Mouse (Mus musculus) c-Kit-positive CD71-positive TER-119-positive erythroid progenitor cells, embryonic 14.5 days (primary cell): ENCODE measurements at regions not wholly inside any gene's neighbourhood (a gene's known extent, or its start where the extent isn't known, plus 50 kb on each side); places are given as distances from the start of the nearest gene placed in this dataset.

Experiments used
- DNase-seq: peaks from one replicate; pipeline ENCODE4 v3.0.0-alpha.2; 2013; ENCODE audit warnings: low spot score

DNA sequence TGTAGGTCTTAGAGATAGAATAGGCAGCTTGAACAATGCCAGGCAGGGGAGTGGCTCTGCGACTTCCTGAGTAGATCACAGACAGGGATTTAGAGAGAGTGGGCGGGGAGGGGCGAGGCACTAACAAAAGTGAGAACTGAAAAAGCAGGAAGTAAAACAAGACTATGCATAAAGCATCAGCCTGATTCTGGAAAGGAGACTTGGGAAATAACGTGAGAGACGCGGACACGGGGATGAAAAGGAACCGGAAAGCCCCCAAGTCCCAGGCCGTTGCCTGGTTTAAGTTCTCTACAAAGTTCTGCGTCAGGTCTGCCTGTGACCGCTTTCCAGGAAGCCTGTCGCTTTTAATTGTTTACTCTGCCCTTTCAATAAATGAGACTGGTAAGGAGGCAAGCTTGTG lies 86.3 kb downstream of the D16Ertd472e start:
- DNase-seq: no peak

DNA sequence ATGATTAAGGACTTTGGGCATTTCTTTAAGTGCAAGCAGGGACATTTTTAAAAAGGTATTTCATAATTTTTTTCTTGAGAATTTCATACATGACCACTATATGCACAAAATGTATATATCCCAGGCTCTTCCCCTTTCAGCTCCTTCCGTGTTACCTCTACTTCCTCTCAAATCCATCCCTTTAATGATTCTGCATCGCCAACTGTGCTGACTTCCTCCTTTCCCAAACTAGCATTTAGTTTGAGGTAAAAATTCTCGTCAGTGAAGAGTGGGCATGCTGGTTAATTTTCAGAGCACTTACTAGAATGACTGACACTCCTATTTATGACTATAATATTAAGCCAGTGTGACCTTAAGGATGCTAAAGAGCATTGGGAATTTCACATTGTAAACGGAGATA lies 86.9 kb downstream of the D16Ertd472e start:
- DNase-seq: no peak

DNA sequence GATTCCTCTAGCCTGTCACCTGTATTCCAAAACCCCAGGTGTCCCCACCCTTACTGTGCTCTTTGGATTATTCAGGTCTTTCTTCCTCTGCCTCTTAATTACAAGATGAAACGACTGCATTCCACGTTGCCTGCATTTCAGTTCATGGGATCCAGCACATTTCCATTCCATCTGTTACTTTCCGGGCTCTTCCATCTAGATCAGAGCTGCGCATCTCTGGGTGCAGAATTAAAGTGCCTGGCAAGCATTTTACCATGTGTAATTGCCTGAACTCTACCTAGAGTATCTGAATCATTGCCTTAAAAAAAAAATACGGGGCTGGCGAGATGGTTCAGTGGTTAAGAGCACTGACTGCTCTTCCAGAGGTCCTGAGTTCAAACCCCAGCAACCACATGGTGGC lies 90.0 kb downstream of the D16Ertd472e start:
- DNase-seq: no peak

DNA sequence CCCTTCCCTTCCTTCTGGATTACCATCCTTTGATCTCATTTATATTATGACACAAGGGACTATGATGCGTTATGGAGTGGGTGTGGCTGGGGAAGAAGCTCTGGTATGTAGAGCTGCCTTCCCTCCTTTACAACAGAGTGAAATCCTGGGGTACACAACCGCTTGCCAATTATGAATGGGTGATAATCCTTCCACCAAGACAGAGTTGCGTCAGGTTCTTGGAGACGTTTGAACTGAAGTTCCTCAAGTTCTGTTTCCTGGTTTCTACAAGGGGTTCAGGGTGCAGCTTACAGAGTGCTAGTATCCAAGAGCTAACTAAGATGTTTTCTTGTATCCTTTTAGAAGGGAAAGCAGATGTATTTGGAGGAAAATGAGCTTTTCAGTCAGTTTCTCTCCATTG lies 92.2 kb downstream of the D16Ertd472e start:
- DNase-seq: no peak

DNA sequence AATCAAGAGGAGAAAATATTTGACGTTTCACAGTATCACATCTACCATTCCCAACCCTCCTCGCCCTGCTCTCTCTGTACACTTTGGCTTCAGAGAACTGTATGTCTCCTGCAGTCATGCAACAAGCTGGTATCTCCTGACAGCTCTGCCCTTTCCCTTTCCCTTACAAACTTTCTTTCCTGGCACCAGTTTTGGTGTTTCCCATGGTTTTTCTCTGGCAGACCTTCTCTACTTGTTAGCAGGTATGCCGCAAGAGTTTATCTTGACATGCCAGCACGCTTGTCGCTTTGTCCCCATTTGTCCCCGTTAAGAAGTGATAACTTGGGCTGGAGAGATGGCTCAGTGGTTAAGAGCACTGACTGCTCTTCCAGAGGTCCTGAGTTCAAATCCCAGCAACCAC lies 94.9 kb downstream of the D16Ertd472e start:
- DNase-seq: no peak

DNA sequence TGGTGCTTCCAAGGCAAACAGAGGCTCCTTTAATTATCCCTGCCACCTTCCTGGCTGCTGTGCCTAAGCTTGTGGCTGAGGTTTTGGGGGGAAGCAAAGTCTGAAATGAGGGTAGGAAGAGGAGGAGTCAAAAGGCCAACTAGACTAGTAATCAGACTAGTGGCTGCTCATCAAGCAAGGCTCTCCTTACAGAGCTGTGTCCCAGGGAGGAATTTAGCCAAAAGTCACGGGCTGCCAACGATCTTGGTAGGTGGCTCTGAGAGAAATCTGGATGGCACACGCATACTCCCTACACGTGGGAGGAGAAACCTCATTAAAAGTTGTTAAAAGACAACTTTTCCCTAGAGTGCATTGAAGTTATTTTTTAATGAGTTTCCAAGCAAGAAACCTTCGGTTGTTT lies 95.4 kb downstream of the D16Ertd472e start:
- no peak for DNase-seq

DNA sequence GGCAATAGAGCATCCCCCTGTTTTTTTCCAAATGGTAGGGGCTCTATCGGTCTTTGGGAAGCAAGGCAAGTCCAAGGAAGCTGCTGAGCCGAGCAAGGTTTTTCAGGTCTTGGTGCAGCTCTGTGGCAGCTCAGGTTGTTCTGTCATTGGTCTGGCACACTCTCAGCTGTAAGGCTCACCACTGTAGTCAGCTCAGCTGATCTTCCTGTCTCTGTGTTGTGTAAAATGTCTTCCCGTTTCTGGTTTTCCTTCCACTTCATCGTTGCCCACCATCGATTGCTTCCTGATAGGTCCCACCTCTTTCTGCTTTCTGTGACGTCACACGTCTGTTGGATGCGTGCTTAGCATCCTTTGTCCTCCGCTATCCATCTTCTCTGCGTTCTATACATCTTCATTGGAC lies 96.2 kb downstream of the D16Ertd472e start:
- DNase-seq: no peak

DNA sequence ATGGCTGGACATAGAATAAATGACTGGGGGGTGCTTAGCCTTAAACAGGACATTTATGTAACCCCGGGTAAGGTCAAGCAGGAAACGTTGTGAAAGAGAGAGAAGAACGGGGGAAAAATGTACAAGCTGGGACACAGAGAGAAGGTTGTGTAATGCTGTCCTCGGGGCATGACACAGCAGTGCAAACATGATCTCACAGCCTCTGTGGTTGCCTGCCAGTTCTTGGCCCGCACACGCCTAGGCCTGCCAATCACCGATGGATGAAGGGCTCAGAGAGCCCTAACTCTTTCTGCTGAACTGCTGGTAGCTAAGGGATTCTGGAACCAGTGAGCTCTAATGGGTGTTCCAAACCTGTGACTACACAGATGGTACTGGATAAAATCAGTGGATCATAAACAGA lies 96.5 kb upstream of the Btg3 start:
- DNase-seq: no peak

DNA sequence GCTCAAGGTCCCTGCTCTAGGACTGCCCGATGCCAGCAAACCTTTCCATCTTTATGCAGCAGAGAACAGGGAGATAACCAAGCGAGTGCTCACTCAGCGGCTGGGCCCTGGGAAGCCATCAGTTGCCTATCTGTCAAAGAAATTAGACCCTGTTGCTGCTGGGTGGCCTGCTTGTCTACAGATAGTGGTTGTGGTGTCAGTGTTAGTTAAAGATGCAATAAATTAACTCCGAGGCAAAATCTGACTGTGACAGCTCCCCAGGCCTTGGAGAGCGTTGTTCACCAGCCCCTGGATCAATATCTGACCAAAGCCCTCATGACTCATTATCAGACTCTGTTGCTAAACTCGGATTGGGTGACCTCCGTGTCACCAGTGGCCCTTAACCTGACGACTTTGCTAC lies 83.0 kb upstream of the Btg3 start:
- DNase-seq: no peak

DNA sequence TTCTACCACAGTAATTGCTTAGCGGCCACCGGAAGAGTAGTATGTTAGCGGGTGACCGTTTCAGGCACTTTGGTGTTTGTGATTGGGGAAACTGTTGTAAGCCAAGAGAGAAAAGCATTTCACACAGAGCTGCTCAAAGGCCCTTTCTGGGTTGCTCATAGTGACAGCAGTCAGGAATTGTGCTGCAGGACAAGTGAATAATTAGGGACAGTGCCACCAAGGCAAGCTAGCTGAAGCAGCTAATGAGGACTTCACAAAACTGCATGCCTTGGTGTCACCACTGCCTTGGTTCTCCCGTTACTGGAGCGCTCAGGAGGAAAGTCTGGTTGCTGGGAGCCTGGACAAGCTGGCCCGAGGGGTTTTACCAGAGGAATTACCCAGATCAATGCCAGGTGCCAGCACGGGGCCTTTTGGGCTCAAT lies 80.7 kb upstream of the Btg3 start:
- no peak for DNase-seq

DNA sequence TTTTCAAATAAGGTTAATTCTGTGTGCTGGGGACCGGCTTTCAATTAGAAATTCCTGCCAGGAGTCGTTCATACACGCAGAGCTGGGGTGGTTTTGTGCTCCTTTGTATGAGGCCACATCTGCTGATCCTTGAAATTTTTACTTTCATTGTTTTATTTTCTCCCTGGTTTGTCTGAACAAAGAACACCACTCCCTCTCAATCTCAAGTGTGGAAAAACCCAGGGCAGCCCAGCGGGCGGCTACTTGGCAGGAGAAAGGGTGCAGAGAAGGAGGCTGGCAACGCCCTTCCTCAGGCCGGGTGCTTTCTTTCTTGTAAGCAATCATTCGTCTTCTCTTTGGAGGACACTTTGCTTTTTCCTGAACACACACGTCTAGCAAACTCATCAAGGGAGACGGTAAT lies 79.4 kb upstream of the Btg3 start:
- no peak for DNase-seq

DNA sequence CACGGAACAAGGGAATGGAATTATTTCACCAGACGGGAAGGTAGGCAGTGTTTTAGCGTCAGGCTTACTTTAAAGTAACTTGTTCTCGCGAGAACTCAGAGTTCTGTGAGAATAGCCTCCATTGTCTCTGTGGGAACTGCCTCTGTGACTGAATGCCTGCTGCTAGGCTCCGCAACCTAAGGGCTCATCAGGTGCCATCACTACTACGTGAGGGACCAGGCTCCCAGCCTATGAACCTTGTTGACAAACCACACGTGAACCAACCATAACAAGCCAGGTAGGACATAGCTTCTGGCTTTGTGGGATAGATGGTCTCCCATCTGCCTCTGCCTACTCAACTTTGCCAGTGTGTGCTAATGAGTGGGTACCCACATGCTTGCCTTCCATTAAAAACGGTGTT lies 77.5 kb upstream of the Btg3 start:
- no peak for DNase-seq

DNA sequence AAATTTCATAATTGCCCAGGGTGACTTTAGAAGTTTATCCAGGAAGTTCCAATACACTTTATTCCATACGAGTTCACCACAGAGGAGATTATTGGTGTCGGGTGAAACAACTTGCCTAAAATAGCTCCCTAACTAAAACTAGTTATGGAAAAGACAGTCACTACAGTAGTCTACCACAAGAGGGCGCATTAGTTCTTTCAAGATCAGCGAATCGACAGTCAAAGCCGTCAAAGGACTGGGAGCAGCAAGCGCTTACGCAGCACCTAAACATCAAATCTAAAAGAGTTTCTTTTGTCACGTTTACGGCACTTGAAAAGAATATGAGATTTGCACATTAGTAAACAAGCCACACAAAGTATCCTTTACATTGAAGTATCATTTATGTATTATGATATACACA lies 75.3 kb upstream of the Btg3 start:
- peak; percentile 38 for DNase-seq

DNA sequence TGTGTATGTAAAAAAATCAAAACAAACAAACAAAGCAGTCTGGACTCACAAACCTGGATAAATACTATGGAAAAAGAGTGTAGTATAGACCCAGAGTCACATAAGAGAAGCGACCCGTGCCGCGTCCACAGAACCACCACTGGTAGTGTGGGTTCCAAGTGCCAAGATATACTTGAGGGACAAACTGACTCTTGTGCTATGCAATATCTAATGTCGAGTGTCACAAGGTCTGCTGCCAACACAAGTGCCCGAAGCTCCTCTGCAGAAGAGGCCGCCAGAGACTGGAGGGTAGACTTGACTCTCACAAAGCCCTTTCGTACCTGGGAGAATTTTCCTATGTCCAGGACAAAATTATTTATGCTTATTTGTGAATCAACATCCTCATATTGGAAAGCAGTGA lies 74.8 kb upstream of the Btg3 start:
- no peak for DNase-seq

DNA sequence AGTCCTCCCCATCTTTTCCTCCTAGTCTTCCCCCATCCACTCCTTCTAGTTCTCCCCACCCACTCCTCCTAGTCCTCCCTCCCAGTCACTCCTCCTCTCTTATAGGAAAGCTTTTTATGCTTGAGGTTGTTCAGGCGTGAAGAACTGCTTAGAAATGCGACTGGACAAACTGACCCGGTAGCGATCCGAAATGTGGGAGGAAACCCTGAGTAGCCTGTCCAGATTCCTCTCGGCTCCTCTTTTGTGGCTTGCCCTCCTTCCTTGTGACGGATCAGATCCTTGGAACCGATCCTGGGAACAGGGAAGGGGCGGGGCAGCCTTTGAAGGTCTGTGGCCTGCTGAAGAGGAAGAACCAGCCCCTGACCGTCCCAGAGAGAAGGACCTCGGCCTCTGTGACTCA lies 74.3 kb upstream of the Btg3 start:
- DNase-seq: no peak

DNA sequence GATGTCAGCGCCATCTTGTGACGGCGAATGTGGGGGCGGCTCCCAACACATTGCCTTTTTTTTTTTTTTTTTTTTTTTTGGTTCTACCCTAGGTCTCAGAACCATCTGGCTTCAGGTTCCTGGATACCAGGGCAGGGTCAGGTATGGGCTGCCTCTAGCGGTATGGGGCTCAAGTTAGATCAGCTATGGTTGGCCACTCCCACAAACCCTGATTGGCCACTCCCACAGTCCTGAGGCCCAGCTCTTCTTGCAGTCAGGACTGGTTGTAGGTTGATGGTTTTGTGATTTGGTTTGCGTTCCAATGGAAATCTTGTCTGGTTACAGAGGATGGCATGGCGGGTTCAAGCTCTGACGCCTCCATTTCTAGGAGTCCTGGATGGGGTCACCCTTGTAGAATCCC lies 72.2 kb upstream of the Btg3 start:
- no peak for DNase-seq

DNA sequence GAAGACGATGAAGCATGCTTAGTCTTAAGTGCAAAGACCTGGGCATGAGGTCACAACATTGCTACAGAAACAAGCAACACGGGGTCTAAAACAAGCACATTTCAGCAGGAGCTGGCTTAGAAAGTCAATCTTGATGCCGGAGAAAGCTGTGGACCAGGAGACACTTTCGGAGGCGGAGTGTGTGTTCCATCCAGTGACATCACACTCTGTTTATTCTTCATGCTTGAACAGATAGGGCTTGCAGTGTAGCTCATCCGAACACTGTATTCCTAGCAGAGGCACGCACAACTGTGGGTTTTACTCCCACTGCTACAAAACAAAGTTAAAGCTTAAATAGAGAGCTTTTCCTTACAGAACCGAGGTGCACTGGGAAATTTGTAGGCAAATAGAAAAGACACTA lies 66.3 kb upstream of the Btg3 start:
- DNase-seq: no peak

DNA sequence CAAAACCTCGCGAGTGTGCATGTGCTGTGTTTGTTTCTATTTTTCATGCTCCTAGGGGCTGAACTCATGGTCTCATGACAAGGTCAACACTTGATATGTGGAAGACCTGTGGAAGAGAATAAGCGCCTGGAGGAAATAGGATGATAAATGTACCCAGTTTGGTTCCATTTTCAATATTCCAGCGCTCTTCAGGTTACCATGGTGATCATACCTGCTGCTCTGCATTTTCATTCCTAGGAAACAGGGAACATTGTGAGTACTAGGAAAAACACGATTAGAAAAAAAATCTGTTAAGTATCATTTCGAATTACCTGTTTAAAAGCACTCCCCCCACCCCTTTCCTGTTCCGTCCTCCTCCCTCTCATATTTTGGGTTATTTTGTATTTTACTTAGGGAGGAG lies 65.8 kb upstream of the Btg3 start:
- no peak for DNase-seq

DNA sequence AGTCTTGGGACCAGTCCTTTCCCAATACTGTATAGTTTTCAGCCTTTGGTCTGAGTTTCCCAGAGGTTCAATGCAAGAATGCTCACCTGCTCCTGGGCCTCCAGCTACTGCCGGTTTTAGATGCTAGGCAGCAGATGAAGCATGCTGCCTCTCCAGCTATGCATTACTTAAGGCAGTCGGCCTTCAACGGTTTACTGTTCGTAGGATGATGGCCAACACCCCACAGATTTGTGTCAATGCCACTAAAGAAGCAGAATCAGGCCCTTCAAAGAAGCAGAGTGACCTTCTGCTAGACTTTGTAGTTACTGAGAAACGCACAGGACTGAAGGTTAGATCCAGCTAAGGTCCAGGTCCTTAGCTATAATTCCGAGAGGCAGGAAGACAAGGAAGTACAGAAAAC lies 65.0 kb upstream of the Btg3 start:
- DNase-seq: no peak

DNA sequence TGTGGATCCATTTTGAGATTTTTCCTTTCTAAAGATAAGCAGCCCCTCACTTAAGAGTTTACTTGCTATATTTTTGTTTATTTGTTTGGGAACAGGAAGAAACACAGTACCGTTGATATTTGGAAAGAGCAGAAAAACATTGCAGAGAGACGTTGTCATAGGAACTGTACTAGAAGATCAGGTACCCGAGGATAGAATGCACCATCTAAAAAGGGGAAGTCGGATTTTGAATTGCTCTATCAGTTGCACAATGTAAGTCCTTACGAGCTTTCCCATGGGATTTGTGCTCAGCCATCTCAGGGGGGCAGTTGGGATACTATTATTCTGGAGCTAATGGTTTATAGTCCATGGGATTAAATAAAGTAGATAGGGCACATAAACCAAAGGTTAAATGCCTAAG lies 58.7 kb upstream of the Btg3 start:
- DNase-seq: no peak

DNA sequence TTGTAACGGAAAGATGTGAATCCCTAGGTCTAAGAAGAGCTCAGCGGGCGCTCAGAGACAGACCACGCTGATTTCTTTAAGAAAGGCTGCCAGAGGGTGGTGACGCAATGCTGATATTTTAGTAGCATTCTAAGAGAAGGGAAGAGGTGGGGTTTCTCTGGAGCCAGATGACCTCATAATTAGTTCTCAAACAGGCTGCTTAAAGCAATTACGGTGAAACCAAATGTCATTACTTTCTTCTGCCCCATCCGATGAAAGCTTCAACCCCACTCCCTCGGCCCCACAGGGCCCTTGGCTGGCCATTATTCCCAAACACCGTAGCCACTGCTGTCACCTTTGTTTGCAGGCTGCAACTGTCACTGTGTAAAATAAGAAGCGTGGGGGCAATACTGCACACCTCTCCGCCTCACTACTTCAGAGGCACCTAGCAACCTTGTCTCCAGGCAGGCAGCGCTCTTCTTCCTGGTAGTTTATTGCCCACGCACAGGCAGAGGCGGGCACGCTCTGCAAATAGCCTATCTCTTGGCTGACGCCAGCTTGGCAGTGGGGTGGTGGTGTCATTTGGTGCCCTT lies 50.6 kb upstream of the Btg3 start:
- no peak for DNase-seq
